ENCODE assay signal across 26 mouse cellular contexts in genomic region chr7:96780556-96780955, GRCm38 (mm10).
A peak's percentile ranks its signal among the peaks of the same experiment; 100 is the strongest.
DNase-seq lines count a peak whose midpoint lies in the region; ATAC-seq and TF ChIP-seq lines count a peak whose summit lies in the region.
"Had no signal": no experiment of that assay in that cellular context is flagged by ENCODE, and none has a peak within 500 bp of the region (broad histone marks: within the 10 kb centered on the region; RNA-seq: fewer than 3 reads in every experiment).

No protein-coding gene starts in this region.

- H3K9ac ChIP-seq in stomach, embryonic 15.5 days = no peak overlapping the region
- no peak overlapping the region for H3K9ac ChIP-seq in stomach, postnatal 0 days (ENCODE audit: low read length)
- H3K9ac ChIP-seq in liver, postnatal 0 days (replicated peaks) = no peak overlapping the region
- H3K9ac ChIP-seq in kidney, embryonic 15.5 days = no peak overlapping the region
- H3K9ac ChIP-seq: embryonic facial prominence, embryonic 13.5 days; forebrain, postnatal 0 days; heart, embryonic 12.5 days; hindbrain, embryonic 13.5 days; limb, embryonic 12.5 days; lung, embryonic 14.5 days; midbrain, embryonic 13.5 days had no signal

- H3K9me3 ChIP-seq in stomach, embryonic 15.5 days = no peaks in the 10 kb centered on the region
- H3K9me3 ChIP-seq in stomach, postnatal 0 days (ENCODE audit: control insufficient read depth, low read length) = no peaks in the 10 kb centered on the region
- no peaks in the 10 kb centered on the region for H3K9me3 ChIP-seq in liver, postnatal 0 days (ENCODE audit: low read length)
- H3K9me3 ChIP-seq in kidney, embryonic 15.5 days (replicated peaks) = no peaks in the 10 kb centered on the region; the same call in 1 of the 2 replicates
- H3K9me3 ChIP-seq: heart, embryonic 12.5 days; hindbrain, embryonic 13.5 days; midbrain, embryonic 13.5 days had no signal

- DNase-seq in stomach, postnatal 0 days (ENCODE audit: low spot score) = no peak
- peak; percentile 23 for DNase-seq in liver
- no peak for DNase-seq in liver, postnatal 0 days
- DNase-seq in urinary bladder, postnatal 4 days (ENCODE audit: low spot score in 2 of 2) = no peak
- no peak for DNase-seq in gastrocnemius, postnatal 25 days
- DNase-seq: cerebellum, adult 9-10 months; forebrain, postnatal 0 days; heart, adult 11 months; heart, postnatal 14 days; kidney, adult 2 months; kidney, postnatal 36 days; layer of hippocampus, adult 9-11 months; lung, embryonic 14.5 days; lung, postnatal 4 days; right cerebral cortex, postnatal 25 days; thymus, adult 2 months had no signal

- no peak overlapping the region for H3K4me3 ChIP-seq in stomach, embryonic 15.5 days (replicated peaks)
- no peak overlapping the region for H3K4me3 ChIP-seq in stomach, postnatal 0 days (ENCODE audit: low read depth, low read length)
- H3K4me3 ChIP-seq in liver, postnatal 0 days (ENCODE audit: low read depth, low read length) = no peak overlapping the region
- no peak overlapping the region for H3K4me3 ChIP-seq in kidney, embryonic 15.5 days (replicated peaks)
- H3K4me3 ChIP-seq: embryonic facial prominence, embryonic 13.5 days; forebrain, embryonic 10.5 days; heart, embryonic 12.5 days; hindbrain, embryonic 13.5 days; left cerebral cortex, adult 2 months; limb, embryonic 12.5 days; midbrain, embryonic 13.5 days had no signal

- TF ChIP-seq CTCF in stomach, postnatal 0 days (IDR thresholded peaks at IDR 0.05; ENCODE audit: low read depth) = no peak
- TF ChIP-seq CTCF in liver, postnatal 0 days (IDR thresholded peaks at IDR 0.05; ENCODE audit: low read depth) = no peak

- no peak overlapping the region for H3K27ac ChIP-seq in stomach, embryonic 15.5 days
- no peak overlapping the region for H3K27ac ChIP-seq in stomach, postnatal 0 days (replicated peaks)
- peak overlapping the region; percentile 88 for H3K27ac ChIP-seq in liver, postnatal 0 days (ENCODE audit: low read depth)
- H3K27ac ChIP-seq in kidney, embryonic 15.5 days = no peak overlapping the region
- H3K27ac ChIP-seq: embryonic facial prominence, embryonic 13.5 days; forebrain, embryonic 10.5 days; hindbrain, embryonic 13.5 days; left cerebral cortex, adult 2 months; midbrain, embryonic 13.5 days had no signal

- H3K36me3 ChIP-seq in stomach, embryonic 15.5 days = no peaks in the 10 kb centered on the region
- no peaks in the 10 kb centered on the region for H3K36me3 ChIP-seq in stomach, postnatal 0 days (ENCODE audit: control insufficient read depth, insufficient read depth, low read length)
- no peaks in the 10 kb centered on the region for H3K36me3 ChIP-seq in liver, postnatal 0 days (replicated peaks; ENCODE audit: insufficient read depth, low read length)
- peaks cover 8% of the 10 kb centered on the region; the same call in 1 of the 2 replicates for H3K36me3 ChIP-seq in kidney, embryonic 15.5 days
- H3K36me3 ChIP-seq: heart, embryonic 12.5 days had no signal

- peaks cover 5% of the 10 kb centered on the region for H3K4me1 ChIP-seq in stomach, embryonic 15.5 days
- H3K4me1 ChIP-seq in stomach, postnatal 0 days (replicated peaks; ENCODE audit: control insufficient read depth, insufficient read depth) = no peaks in the 10 kb centered on the region
- peaks cover 34% of the 10 kb centered on the region for H3K4me1 ChIP-seq in liver, postnatal 0 days (ENCODE audit: insufficient read depth)
- H3K4me1 ChIP-seq in kidney, embryonic 15.5 days = peaks cover 16% of the 10 kb centered on the region
- H3K4me1 ChIP-seq: heart, embryonic 12.5 days had no signal

- WGBS in stomach, embryonic 15.5 days = 83% methylated on average over 1 of the region's 1 CpGs
- 73% methylated on average over 1 of the region's 1 CpGs for WGBS in stomach, postnatal 0 days
- 66% methylated on average over 1 of the region's 1 CpGs for WGBS in liver, postnatal 0 days (ENCODE audit: insufficient replicate concordance)
- WGBS in kidney, embryonic 15.5 days = 88% methylated on average over 1 of the region's 1 CpGs

- TF ChIP-seq EP300 in stomach, postnatal 0 days (optimal IDR thresholded peaks at IDR 0.05) = no peak
- TF ChIP-seq EP300 in liver, postnatal 0 days (IDR thresholded peaks at IDR 0.05; ENCODE audit: low read depth) = no peak

- no peak overlapping the region for H3K4me2 ChIP-seq in stomach, embryonic 15.5 days
- H3K4me2 ChIP-seq in stomach, postnatal 0 days (replicated peaks; ENCODE audit: low read depth) = no peak overlapping the region
- peak overlapping the region; percentile 51; the same call in 1 of the 2 replicates for H3K4me2 ChIP-seq in liver, postnatal 0 days (ENCODE audit: low read depth, low read length)
- no peak overlapping the region for H3K4me2 ChIP-seq in kidney, embryonic 15.5 days
- H3K4me2 ChIP-seq: embryonic facial prominence, embryonic 13.5 days; heart, embryonic 12.5 days; hindbrain, embryonic 13.5 days; limb, embryonic 12.5 days; lung, embryonic 14.5 days; midbrain, embryonic 13.5 days had no signal

- ATAC-seq in stomach, embryonic 15.5 days (ENCODE audit: insufficient read depth, low FRiP score, low read depth) = 0 out of 2 replicates have a peak, but pooled peaks have one; percentile 5
- ATAC-seq in stomach, postnatal 0 days (ENCODE audit: low FRiP score, low TSS enrichment) = no peak
- ATAC-seq in liver, postnatal 0 days = peak; percentile 9; the same call in 1 of the 2 replicates
- ATAC-seq in kidney, embryonic 15.5 days (replicated peaks; ENCODE audit: low FRiP score) = no peak
- ATAC-seq: forebrain, postnatal 0 days; inflammation-experienced regulatory T-cells, adult 6 months had no signal

- no peaks in the 10 kb centered on the region for H3K27me3 ChIP-seq in stomach, embryonic 15.5 days (replicated peaks)
- H3K27me3 ChIP-seq in stomach, postnatal 0 days (ENCODE audit: control insufficient read depth, insufficient read depth, low read length) = no peaks in the 10 kb centered on the region
- no peaks in the 10 kb centered on the region for H3K27me3 ChIP-seq in liver, postnatal 0 days (ENCODE audit: insufficient read depth, low read length)
- H3K27me3 ChIP-seq in kidney, embryonic 15.5 days = no peaks in the 10 kb centered on the region
- H3K27me3 ChIP-seq: embryonic facial prominence, embryonic 13.5 days; heart, embryonic 12.5 days; hindbrain, embryonic 13.5 days; midbrain, embryonic 13.5 days had no signal

Comparison
In these comparisons a context has a peak if more than half of its experiments do, and no peak if none do; other contexts are left out.
1. ATAC-seq: peak in stomach, embryonic 15.5 days (single experiment) and liver, postnatal 0 days (single experiment); none in stomach, postnatal 0 days (single experiment) and kidney, embryonic 15.5 days (single experiment).